Mouse (Mus musculus) fibroblast of lung, adult 2 months (primary cell): ENCODE data around the gene Aldoc.

ENCODE experiments used
- DNase-seq: peaks from one replicate; pipeline ENCODE4 v3.0.0-alpha.2; 2011; ENCODE audit warnings: low read depth

Aldoc gene

GRCm38 (mm10) chr11:78332676-78333075, 9.9 kb downstream of the Aldoc start:
- DNase-seq, result no peak

DNA sequence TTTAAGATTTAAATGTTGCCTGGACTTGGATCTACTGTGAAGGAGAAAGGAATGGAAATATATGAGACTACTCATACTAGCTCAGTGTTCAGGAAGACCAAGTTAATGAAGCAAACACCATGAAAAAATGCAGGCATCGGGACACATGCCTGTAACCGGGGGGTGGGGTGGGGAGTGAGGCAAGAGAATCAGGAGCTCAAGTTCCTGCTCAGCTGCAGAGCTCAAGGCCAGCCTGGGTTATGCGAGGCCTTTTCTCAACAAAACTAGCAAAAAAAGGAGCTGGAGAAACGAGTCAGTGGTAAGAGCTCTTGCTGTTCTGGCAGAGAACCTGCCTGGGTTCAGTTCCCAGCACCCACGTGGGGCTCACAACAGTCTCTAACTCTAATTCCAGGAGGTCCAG, 11.2 kb downstream of the Aldoc start:
- no peak for DNase-seq

DNA sequence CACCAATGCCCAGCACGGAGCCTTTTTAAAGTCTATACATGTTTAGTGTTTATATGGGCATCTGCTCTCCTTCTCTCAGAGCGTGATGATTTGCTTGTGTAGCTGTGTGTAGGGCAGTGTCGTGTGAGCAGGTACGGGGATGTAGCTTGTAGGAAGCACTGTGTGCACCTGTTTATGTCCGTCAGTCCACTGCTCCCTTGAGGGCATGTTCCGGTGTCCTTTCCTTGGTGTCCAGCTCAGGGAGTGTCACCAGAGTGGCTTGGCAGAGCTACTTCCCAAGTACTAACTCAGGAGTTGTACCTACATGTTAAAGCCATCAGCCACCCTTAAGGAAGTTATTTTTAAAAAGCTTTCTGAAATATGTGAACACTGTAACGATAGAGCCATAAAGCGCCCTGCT, 14.3 kb downstream of the Aldoc start:
- no peak for DNase-seq

DNA sequence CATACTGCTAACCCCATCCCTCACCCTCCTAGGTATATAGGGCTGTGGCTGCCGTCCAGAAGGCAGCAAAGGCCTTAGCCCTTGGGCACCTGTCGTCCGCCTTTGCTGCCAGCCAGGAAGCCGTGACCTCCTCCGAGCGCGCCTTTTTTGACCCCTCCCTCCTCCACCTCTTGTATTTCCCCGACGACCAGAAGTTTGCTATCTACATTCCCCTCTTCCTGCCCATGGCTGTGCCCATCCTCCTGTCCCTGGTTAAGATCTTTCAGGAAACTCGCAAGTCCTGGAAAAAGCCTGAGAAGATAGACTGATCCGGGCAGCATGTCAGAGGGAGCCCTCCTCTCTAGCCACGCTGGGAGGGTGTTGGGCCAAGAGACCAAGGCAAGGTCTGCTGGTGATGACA, 18.9 kb downstream of the Aldoc start:
- no peak for DNase-seq

GRCm38 (mm10) chr11:78343381-78344327, 20.9 kb downstream of the Aldoc start, which contains the start of gene Unc119:
Gene Unc119, plus strand, starts transcription at chr11:78343482.
- DNase-seq, result no peak

DNA sequence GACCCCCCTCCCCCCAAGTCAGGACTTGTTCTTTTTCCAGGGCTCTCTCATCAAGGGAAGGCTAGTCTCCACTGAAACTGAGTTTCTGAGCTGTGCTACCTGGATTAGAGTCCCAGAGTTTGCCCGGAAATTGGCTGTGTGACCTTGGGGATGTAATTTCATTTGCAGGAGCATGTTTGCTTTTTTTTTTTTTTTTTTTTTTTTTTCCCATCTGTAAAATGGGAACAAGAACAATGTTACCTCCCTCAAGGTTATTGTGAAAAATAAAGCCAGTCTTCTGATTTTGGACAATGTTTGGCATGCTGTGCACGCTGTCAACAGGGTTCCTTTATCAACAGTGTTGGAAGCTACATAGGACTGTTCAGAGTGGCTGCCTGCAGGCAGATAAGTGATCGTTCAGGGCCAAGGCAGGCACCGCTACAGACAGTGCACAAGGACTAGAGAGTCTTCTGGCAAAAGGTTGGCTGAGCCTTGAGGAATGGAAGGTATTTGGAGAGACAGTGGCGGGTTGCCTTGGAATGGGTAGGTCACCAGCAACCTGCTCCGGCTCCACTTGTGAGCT, 21.6 kb downstream of the Aldoc start:
- no peak for DNase-seq

GRCm38 (mm10) chr11:78344890-78345715, 22.3 kb downstream of the Aldoc start:
- DNase-seq, result no peak

DNA sequence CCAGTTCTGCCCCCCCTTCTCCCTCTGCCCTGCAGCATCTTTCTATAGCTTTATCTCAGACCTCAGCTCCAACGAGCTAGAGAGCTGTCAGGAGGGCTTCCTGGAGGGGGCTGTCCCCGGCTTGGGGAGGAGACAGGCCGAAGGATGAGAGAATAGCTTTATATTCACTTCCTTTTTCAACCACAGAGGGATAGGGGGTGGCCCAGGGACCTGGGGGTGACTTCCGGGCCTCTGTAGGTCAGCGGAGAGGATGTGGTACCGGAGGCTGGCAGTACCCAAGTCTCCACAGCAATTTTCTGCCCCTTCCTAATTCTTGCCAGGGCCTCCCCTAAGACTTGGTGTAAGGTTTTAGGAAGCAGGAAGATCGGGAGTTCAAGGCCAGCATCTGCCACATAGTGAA, 23.0 kb downstream of the Aldoc start:
- no peak for DNase-seq

- no peak for DNase-seq
Measured at GRCm38 (mm10) chr11:78346326-78347069, 23.7 kb downstream of the Aldoc start.

DNA sequence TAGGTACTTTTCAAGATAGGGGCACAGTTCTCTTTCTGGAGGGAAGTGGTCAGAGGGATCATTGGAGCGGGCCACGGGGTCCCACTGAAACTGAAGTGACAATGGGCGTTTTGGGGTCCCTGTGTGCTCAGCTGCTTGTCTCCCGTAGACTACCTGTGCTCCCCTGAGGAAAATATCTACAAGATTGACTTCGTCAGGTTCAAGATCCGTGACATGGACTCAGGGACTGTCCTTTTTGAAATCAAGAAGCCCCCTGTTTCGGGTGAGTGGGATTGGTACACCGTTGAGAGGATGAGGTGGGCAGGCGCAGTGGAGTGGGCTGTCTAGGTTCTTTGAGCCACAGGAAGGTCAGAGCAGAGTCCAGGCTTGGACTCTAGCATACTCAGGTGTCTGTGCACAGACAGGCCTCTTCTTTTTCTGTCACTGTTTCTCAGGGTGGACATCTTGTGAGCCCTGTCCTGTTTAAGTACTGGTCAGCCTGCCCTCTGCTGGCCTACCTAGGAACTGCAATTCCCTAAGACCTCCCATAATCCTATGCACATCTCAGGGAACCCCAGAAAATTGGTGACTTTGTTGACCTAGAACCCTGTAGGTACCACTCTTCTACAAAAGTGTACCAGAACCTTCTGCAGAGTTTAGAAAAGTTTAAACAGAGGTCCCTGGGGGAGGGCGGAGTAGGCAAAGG, 24.4 kb downstream of the Aldoc start:
- DNase-seq, result no peak

- no peak for DNase-seq
Measured at GRCm38 (mm10) chr11:78347908-78348307, 25.1 kb downstream of the Aldoc start.

GRCm38 (mm10) chr11:78348474-78348873, 25.7 kb downstream of the Aldoc start:
- no peak for DNase-seq

GRCm38 (mm10) chr11:78349441-78350358, 26.9 kb downstream of the Aldoc start:
- DNase-seq, result no peak

DNA sequence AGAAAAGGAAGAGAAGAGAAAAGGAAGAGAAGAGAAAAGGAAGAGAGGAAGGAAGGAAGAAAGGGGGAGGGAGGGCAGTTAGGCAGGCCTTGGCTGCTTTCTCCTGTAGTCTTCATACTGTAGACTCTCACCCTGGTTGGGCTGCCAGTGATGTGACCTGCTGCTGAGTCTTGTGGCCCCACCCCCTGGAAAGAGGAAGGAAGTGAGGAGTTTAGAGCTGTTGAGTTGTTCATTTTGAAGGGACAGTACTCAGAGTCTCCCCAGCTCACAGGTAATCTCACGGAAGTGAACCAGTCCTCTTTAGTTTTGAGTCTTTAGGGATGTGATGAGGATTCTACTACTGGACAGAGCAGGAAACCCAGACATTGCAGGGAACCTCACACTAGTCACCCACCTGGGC, 30.3 kb downstream of the Aldoc start:
- DNase-seq, result no peak

DNA sequence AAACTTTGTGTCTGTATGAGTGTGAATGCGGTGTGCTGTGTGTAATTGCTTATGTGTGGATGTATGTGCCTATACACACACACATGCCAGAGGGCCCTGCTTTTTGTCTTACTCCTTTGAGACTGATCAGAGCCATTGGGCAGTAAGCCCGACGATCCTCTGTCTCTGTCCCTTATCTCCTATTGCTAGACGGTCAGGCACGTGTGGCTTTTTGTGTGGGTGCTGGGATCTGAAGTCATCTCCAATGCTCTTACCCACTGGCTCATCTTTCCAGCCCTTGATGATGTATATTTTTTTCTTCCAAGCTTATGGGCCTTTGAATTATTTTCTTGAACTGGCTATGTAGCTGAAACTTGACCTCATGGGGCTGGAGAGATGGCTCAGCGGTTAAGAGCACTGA, 32.1 kb downstream of the Aldoc start:
- no peak for DNase-seq

DNA sequence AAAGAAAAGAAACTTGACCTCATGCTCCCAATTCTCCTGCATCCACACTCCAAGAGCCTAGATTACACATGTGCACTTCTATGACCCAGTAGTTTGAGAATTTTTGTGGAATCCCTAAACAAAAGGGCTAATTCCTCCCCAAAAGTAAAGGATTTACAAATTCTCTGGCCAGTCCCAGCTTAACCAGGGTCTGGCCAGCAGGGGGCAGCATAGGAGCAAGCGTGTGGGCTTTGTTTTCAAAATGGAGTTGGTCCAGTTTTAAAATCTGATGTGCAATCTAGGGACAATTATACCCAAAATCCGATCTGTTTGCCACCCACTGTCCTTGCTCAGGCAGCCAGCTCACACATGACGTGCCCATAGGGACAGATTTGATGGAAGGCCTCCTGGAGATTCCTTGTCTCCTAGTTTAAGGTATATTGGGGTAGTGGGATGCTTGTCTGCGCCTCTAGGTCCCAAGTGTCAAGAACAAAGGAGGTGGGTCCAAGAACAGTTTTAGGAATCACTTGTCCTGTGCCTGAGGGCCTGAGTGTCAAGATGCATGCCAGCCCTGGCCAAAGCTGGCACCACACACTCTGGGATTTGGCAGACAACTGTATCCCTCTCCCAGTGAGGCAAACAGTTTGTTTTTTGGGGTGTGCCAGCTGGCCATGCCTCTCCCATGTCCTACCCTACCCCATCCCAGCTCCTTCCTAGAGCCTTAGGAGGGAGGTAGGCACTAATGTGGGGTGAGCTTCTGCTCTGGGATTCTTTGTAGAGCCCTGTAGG, 32.9 kb downstream of the Aldoc start:
- no peak for DNase-seq

- no peak for DNase-seq
Measured at GRCm38 (mm10) chr11:78358330-78359007, 35.7 kb downstream of the Aldoc start.

- peak; percentile 48 for DNase-seq
Measured at GRCm38 (mm10) chr11:78360125-78360788, 37.5 kb downstream of the Aldoc start.
